Mouse (Mus musculus): ENCODE results near the gene St7.

- TF ChIP-seq CTCF (IDR thresholded peaks at IDR 0.05; ENCODE audit: borderline replicate concordance, extremely low read depth, insufficient read depth, insufficient read length) (no peak), POLR2A (IDR thresholded peaks at IDR 0.05; ENCODE audit: borderline replicate concordance, extremely low read depth, insufficient read depth, insufficient read length, poor library complexity, severe bottlenecking) (no peak)
Measured at GRCm38 (mm10) chr6:17693726-17694549, 1.2 kb downstream of the St7 start.
